Mouse (Mus musculus): ENCODE results near the gene Tnfrsf1a. TPM values are rescaled to one million over a fixed set of nuclear protein-coding genes. Genes with fewer than 3 reads are reported as not detected.

Gene Tnfrsf1a
- polyA plus RNA-seq, 1 experiment = 11.8 TPM

- Histone ChIP-seq H3K4me3 (replicated peaks; ENCODE audit: insufficient read depth, low read depth, low read length) (no peak overlapping the region), H3K4me1 (ENCODE audit: control insufficient read depth, insufficient read depth, low read length) (peaks cover 7% of the 10 kb centered on the region), H3K27ac (ENCODE audit: insufficient read depth, low read length) (no peak overlapping the region), H3K27me3 (ENCODE audit: control insufficient read depth, insufficient read depth, low read length) (no peaks in the 10 kb centered on the region; the same call in 1 of the 2 replicates)
- no peak for DNase-seq
- 86% methylated on average over 8 of the region's 8 CpGs for WGBS
- no peak for TF ChIP-seq CTCF (IDR thresholded peaks at IDR 0.05; ENCODE audit: borderline replicate concordance, insufficient read depth, low read depth, low read length)
- no peak for TF ChIP-seq POLR2A (IDR thresholded peaks at IDR 0.05; ENCODE audit: borderline replicate concordance, insufficient read depth, low read length)
Observed at GRCm38 (mm10) chr6:125351368-125352045, 2.3 kb downstream of the Tnfrsf1a start.

GRCm38 (mm10) chr6:125352046-125352384 is 2.9 kb downstream of the Tnfrsf1a start:
- H3K27me3 ChIP-seq (ENCODE audit: control insufficient read depth, insufficient read depth, low read length) = no peaks in the 10 kb centered on the region; the same call in 1 of the 2 replicates
- TF ChIP-seq CTCF (IDR thresholded peaks at IDR 0.05; ENCODE audit: borderline replicate concordance, insufficient read depth, low read depth, low read length) (no peak), POLR2A (IDR thresholded peaks at IDR 0.05; ENCODE audit: borderline replicate concordance, insufficient read depth, low read length) (no peak)
- WGBS = 77% methylated on average over 5 of the region's 5 CpGs

GRCm38 (mm10) chr6:125352811-125353210 is 3.6 kb downstream of the Tnfrsf1a start:
- H3K27me3 ChIP-seq (ENCODE audit: control insufficient read depth, insufficient read depth, low read length) = no peaks in the 10 kb centered on the region; the same call in 1 of the 2 replicates
- H3K4me1 ChIP-seq (ENCODE audit: control insufficient read depth, insufficient read depth, low read length) = peaks cover 7% of the 10 kb centered on the region
- DNase-seq = no peak
- H3K4me3 ChIP-seq (replicated peaks; ENCODE audit: insufficient read depth, low read depth, low read length) = no peak overlapping the region
- TF ChIP-seq CTCF (IDR thresholded peaks at IDR 0.05; ENCODE audit: borderline replicate concordance, insufficient read depth, low read depth, low read length) = no peak
- TF ChIP-seq POLR2A (IDR thresholded peaks at IDR 0.05; ENCODE audit: borderline replicate concordance, insufficient read depth, low read length) = no peak
- no peak overlapping the region for H3K27ac ChIP-seq (ENCODE audit: insufficient read depth, low read length)
- 65% methylated on average over 4 of the region's 4 CpGs for WGBS

More at GRCm38 (mm10) chr6:125352046-125352384, 2.9 kb downstream of the Tnfrsf1a start:
- Histone ChIP-seq H3K4me3 (replicated peaks; ENCODE audit: insufficient read depth, low read depth, low read length) (no peak overlapping the region), H3K4me1 (ENCODE audit: control insufficient read depth, insufficient read depth, low read length) (peaks cover 7% of the 10 kb centered on the region), H3K27ac (ENCODE audit: insufficient read depth, low read length) (no peak overlapping the region)
- DNase-seq = no peak

GRCm38 (mm10) chr6:125353221-125353620 is 4.1 kb downstream of the Tnfrsf1a start:
- 88% methylated on average over 11 of the region's 11 CpGs for WGBS
- Histone ChIP-seq H3K4me1 (ENCODE audit: control insufficient read depth, insufficient read depth, low read length) (peaks cover 7% of the 10 kb centered on the region), H3K4me3 (replicated peaks; ENCODE audit: insufficient read depth, low read depth, low read length) (no peak overlapping the region), H3K27me3 (ENCODE audit: control insufficient read depth, insufficient read depth, low read length) (no peaks in the 10 kb centered on the region; the same call in 1 of the 2 replicates), H3K27ac (ENCODE audit: insufficient read depth, low read length) (no peak overlapping the region)
- TF ChIP-seq CTCF (IDR thresholded peaks at IDR 0.05; ENCODE audit: borderline replicate concordance, insufficient read depth, low read depth, low read length) = no peak
- no peak for TF ChIP-seq POLR2A (IDR thresholded peaks at IDR 0.05; ENCODE audit: borderline replicate concordance, insufficient read depth, low read length)
- no peak for DNase-seq

- WGBS = 86% methylated on average over 4 of the region's 4 CpGs
Observed at GRCm38 (mm10) chr6:125353655-125354054, 4.5 kb downstream of the Tnfrsf1a start.

GRCm38 (mm10) chr6:125354352-125355151 is 5.4 kb downstream of the Tnfrsf1a start:
- peak overlapping the region; percentile 6 for H3K4me3 ChIP-seq (replicated peaks; ENCODE audit: insufficient read depth, low read depth, low read length)
- peak in 1 of 2 experiments; percentile 23 for DNase-seq
- H3K4me1 ChIP-seq (ENCODE audit: control insufficient read depth, insufficient read depth, low read length) = peaks cover 7% of the 10 kb centered on the region
- H3K27ac ChIP-seq (ENCODE audit: insufficient read depth, low read length) = 0 out of 2 replicates have a peak overlapping the region, but pooled peaks have one; percentile 30
- no peaks in the 10 kb centered on the region for H3K27me3 ChIP-seq (ENCODE audit: control insufficient read depth, insufficient read depth, low read length)
- no peak for TF ChIP-seq POLR2A (IDR thresholded peaks at IDR 0.05; ENCODE audit: borderline replicate concordance, insufficient read depth, low read length)
- no peak for TF ChIP-seq CTCF (IDR thresholded peaks at IDR 0.05; ENCODE audit: borderline replicate concordance, insufficient read depth, low read depth, low read length)
- 27% methylated on average over 14 of the region's 14 CpGs for WGBS

More at GRCm38 (mm10) chr6:125353655-125354054, 4.5 kb downstream of the Tnfrsf1a start:
- no peaks in the 10 kb centered on the region; the same call in 1 of the 2 replicates for H3K27me3 ChIP-seq (ENCODE audit: control insufficient read depth, insufficient read depth, low read length)
- peaks cover 7% of the 10 kb centered on the region for H3K4me1 ChIP-seq (ENCODE audit: control insufficient read depth, insufficient read depth, low read length)
- no peak for DNase-seq
- no peak overlapping the region for H3K4me3 ChIP-seq (replicated peaks; ENCODE audit: insufficient read depth, low read depth, low read length)
- no peak overlapping the region for H3K27ac ChIP-seq (ENCODE audit: insufficient read depth, low read length)
- TF ChIP-seq POLR2A (IDR thresholded peaks at IDR 0.05; ENCODE audit: borderline replicate concordance, insufficient read depth, low read length) = no peak
- TF ChIP-seq CTCF (IDR thresholded peaks at IDR 0.05; ENCODE audit: borderline replicate concordance, insufficient read depth, low read depth, low read length) = no peak

- Histone ChIP-seq H3K27me3 (ENCODE audit: control insufficient read depth, insufficient read depth, low read length) (no peaks in the 10 kb centered on the region), H3K4me3 (replicated peaks; ENCODE audit: insufficient read depth, low read depth, low read length) (no peak overlapping the region), H3K4me1 (ENCODE audit: control insufficient read depth, insufficient read depth, low read length) (peaks cover 7% of the 10 kb centered on the region), H3K27ac (ENCODE audit: insufficient read depth, low read length) (no peak overlapping the region)
- DNase-seq = no peak
- 13% methylated on average over 10 of the region's 10 CpGs for WGBS
- TF ChIP-seq CTCF (IDR thresholded peaks at IDR 0.05; ENCODE audit: borderline replicate concordance, insufficient read depth, low read depth, low read length) (no peak), POLR2A (IDR thresholded peaks at IDR 0.05; ENCODE audit: borderline replicate concordance, insufficient read depth, low read length) (no peak)
Observed at GRCm38 (mm10) chr6:125355197-125355741, 6.1 kb downstream of the Tnfrsf1a start.
